Mouse (Mus musculus) forebrain, postnatal 0 days (tissue): ENCODE measurements around the gene Unc119. TPM values are rescaled to one million over a fixed set of nuclear protein-coding genes. Genes with fewer than 3 reads are reported as not detected.
A peak's percentile ranks its signal among the peaks of the same experiment; 100 is the strongest.

Experiments
- ATAC-seq: fragments of 200-750 bp; cut with Nextera tagmentation; 2 replicates; pipeline ENCODE4 v1.8.0; 2017; ENCODE audit warnings: mild to moderate bottlenecking, moderate library complexity
- DNase-seq: peaks from one replicate; pipeline ENCODE4 v3.0.0-alpha.2; 2015
- H3K27ac ChIP-seq: fragments of 300-500 bp; sonication (generic); 2 replicates; pipeline ENCODE4 v1.5.1; 2014; ENCODE audit warnings: low read depth, mild to moderate bottlenecking, antibody characterized with exemption, low read length, moderate library complexity, mixed read lengths
- H3K27me3 ChIP-seq: fragments of 300-500 bp; sonication (generic); 2 replicates; pipeline ENCODE4 v1.6.1; 2014; ENCODE audit warnings: mild to moderate bottlenecking, low read length, mixed read lengths; ENCODE audit not compliant: insufficient read depth
- H3K36me3 ChIP-seq: fragments of 300-500 bp; sonication (generic); 2 replicates; pipeline ENCODE4 v1.6.1; 2014; ENCODE audit warnings: mild to moderate bottlenecking, moderate library complexity; ENCODE audit not compliant: insufficient read depth
- H3K4me1 ChIP-seq: fragments of 300-500 bp; sonication (generic); 2 replicates; pipeline ENCODE4 v1.6.1; 2014; ENCODE audit warnings: antibody characterized with exemption; ENCODE audit not compliant: insufficient read depth
- H3K4me2 ChIP-seq: fragments of 300-500 bp; sonication (generic); 2 replicates; pipeline ENCODE4 v1.6.1; 2014; ENCODE audit warnings: low read depth, mild to moderate bottlenecking, moderate library complexity
- H3K4me3 ChIP-seq: fragments of 300-500 bp; sonication (generic); 2 replicates; pipeline ENCODE4 v1.5.1; 2014; ENCODE audit warnings: low read depth, low read length, mixed read lengths
- H3K9ac ChIP-seq: fragments of 300-500 bp; sonication (generic); 2 replicates; pipeline ENCODE4 v1.6.1; 2014; ENCODE audit warnings: mild to moderate bottlenecking
- H3K9me3 ChIP-seq: fragments of 300-500 bp; sonication (generic); 2 replicates; pipeline ENCODE4 v1.6.1; 2016; ENCODE audit warnings: low read length
- CTCF ChIP-seq: sonication (generic); IDR thresholded peaks from 2 replicates; pipeline ENCODE4 v1.5.1; 2016; ENCODE audit warnings: antibody characterized with exemption, control low read depth, low read depth
- WGBS: fragments of 180-500 bp; shearing (Covaris S2); extraction: QIAGEN DNeasy Blood & Tissue Kit; methylation state at CpG from one replicate; pipeline ENCODE4 v1.1.7; 2014; 5-methylcytosine and 5-hydroxymethylcytosine counted together
- polyA plus RNA-seq: library from polyadenylated mRNA; unstranded; fragments of >200 nt; fragmentation: Nextera tagmentation; extraction: Ambion mirVana; gene quantifications from 2 replicates; pipeline ENCODE4 v1.2.1, GENCODE M21; 2015
- total RNA-seq: library from RNA; depleted of rRNA; stranded (reverse); fragments of >200 nt; gene quantifications from 2 replicates; pipeline ENCODE4 v1.2.3, GENCODE M21; 2014; rRNA removed

Unc119 gene
- 86.5 and 99.7 TPM in 2 replicates for total RNA-seq
- 72.2 and 72.5 TPM in 2 replicates for polyA plus RNA-seq

DNA sequence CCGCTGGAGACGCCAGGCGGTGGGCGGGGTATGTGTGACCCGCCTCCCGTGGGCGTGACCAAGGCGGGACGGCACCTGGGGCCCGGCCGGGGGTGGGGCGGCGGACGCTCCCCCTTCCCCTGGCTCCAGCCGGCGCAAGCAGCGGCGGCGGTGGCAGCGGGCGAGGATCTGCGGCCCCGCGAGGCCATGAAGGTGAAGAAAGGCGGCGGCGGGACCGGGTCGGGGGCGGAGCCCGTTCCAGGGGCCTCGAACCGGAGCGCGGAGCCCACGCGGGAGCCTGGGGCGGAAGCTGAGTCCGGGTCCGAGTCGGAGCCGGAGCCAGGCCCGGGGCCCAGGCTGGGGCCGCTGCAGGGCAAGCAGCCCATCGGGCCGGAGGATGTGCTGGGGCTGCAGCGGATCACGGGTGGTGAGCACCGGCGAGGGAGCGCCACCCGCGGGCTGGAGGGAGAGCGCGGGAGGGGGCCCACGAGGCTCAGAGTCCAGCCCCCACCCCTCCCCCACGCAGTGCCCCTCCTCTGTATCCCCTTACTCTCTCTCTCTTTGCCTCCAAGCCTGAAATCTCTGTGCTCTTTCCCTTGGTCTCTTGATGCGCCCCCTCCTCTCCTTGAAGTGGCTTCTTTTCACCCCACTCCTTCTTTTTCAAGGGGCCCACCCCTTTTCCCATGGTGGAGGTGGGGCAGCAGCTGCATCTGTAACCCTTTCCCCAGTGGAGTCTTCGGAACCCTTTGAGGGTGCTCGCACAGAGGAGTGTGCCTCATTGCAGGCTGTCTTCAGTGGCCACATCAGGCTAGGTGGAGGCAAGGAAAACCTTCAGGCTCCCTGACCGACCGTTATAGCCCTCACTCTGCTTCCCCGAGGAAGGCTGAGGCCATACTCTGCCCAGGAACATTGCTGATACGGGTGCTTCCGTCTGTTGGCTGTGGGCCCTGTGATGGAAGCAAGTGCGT lies at the start of gene Unc119:
Gene Unc119, plus strand, starts transcription at position 102 of the 947 bp plus-strand sequence.
- WGBS, result 1% methylated on average over 57 of the region's 66 CpGs
- Histone ChIP-seq H3K4me1 (no peaks in the 10 kb centered on the region), H3K9me3 (no peaks in the 10 kb centered on the region), H3K27ac (peak within 1 kb of the TSS; percentile 85), H3K4me3 (peak within 1 kb of the TSS; percentile 83), H3K9ac (peak within 1 kb of the TSS; percentile 92), H3K36me3 (peaks cover 24% of the 10 kb centered on the region), H3K4me2 (peak within 1 kb of the TSS; percentile 63), H3K27me3 (no peaks in the 10 kb centered on the region)
- TF ChIP-seq CTCF, result no peak
- ATAC-seq, result peak; percentile 86
- peak; percentile 84 for DNase-seq

DNA sequence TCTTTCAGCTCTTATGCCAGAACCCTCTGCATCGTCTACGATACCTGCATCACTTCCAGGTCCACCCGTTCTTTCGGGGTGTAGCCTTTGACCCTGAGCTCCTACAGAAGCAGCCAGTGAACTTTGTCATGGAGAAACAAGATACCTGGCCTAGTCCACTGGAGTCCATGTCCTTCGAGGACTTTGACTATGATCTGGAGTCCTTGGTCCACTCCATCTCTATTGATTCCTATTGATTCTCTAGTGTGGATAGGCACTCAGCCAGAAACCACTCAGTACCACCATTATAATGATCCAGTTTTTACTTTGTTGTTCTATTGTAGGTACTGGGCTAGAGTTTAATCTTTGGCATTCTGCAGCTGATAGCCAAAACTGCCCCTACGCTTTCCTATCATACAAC lies 48.7 kb upstream of the Unc119 start:
- no peak for TF ChIP-seq CTCF
- Histone ChIP-seq H3K27ac (no peak overlapping the region), H3K4me2 (no peak overlapping the region), H3K36me3 (peaks cover 32% of the 10 kb centered on the region), H3K4me1 (no peaks in the 10 kb centered on the region), H3K9me3 (no peaks in the 10 kb centered on the region), H3K4me3 (no peak overlapping the region), H3K9ac (no peak overlapping the region), H3K27me3 (no peaks in the 10 kb centered on the region)
- no peak for ATAC-seq
- DNase-seq, result no peak
- 92% methylated on average over 6 of the region's 6 CpGs for WGBS

DNA sequence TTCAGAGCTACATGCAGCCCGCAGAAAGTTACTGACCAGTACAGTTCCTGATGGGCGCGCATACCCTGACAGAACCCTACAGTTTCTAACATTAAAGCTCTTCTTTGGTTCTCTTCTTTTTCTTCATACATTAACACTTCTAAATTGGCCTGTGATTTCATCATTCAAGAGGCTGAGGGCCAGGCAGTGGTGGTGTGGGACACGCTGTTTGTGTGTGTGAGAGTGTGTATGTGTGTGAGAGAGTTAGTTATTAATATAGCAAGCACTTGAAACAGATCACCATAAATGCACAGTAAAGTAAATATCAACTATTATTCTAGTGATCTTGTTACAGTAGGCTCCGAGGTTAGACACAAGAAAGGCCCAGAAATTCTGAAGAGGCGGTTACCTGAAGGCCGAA lies 42.4 kb upstream of the Unc119 start:
- Histone ChIP-seq H3K9me3 (no peaks in the 10 kb centered on the region), H3K27me3 (no peaks in the 10 kb centered on the region), H3K27ac (no peak overlapping the region), H3K36me3 (no peaks in the 10 kb centered on the region), H3K4me3 (peak overlapping the region; percentile 62), H3K4me1 (no peaks in the 10 kb centered on the region; the same call in 1 of the 2 replicates), H3K4me2 (peak overlapping the region; percentile 100), H3K9ac (peak overlapping the region; percentile 23; the same call in 1 of the 2 replicates)
- DNase-seq (no peak), ATAC-seq (peak; percentile 10; the same call in 1 of the 2 replicates)
- WGBS, result 60% methylated on average over 7 of the region's 7 CpGs
- no peak for TF ChIP-seq CTCF

DNA sequence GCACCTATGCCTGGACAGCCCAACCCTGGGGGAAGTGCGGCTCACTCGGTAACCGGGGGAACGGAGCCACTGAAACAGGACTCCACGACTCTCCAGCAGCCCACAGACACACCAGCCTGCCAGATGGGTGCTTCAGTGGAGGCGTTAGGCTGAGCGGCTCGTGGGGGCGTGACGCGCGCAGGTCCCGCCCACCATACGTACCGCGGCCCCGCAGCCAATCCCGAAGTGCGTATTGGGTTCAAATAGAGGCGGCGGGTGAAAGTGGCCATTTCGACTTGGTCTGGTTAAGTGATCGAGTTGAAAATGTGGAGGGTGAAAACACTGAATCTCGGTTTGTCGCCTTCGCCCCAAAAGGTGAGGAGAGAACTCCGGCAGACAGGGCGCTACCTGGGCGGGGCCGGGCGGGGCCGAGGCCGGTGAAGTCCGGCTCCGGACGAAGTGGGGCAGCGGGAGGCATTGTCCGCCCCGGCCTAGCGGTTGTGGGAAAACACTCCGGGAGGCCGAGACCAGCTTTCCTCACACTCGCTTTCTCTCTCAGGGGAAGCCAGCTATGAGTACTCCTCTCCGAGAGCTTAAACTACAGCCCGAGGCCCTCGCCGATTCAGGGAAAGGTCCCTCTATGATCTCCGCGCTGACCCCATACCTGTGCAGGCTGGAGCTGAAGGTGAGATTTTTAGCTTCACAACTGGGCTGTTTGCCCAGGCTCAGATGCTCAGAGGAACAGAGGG lies 41.8 kb upstream of the Unc119 start, which contains the start of gene Spag5:
Gene Spag5, plus strand, starts transcription at position 173 of the 728 bp plus-strand sequence.
- H3K36me3 ChIP-seq, result no peaks in the 10 kb centered on the region
- H3K27ac ChIP-seq, result no peak within 1 kb of the TSS
- 1% methylated on average over 49 of the region's 49 CpGs for WGBS
- ATAC-seq (peak; percentile 100), DNase-seq (peak; percentile 91)
- H3K4me2 ChIP-seq, result peak within 1 kb of the TSS; percentile 100
- H3K9ac ChIP-seq, result peak within 1 kb of the TSS; percentile 47
- H3K9me3 ChIP-seq, result no peaks in the 10 kb centered on the region
- H3K4me3 ChIP-seq, result peak within 1 kb of the TSS; percentile 62
- H3K4me1 ChIP-seq, result no peaks in the 10 kb centered on the region; the same call in 1 of the 2 replicates
- TF ChIP-seq CTCF, result no peak
- H3K27me3 ChIP-seq, result no peaks in the 10 kb centered on the region

DNA sequence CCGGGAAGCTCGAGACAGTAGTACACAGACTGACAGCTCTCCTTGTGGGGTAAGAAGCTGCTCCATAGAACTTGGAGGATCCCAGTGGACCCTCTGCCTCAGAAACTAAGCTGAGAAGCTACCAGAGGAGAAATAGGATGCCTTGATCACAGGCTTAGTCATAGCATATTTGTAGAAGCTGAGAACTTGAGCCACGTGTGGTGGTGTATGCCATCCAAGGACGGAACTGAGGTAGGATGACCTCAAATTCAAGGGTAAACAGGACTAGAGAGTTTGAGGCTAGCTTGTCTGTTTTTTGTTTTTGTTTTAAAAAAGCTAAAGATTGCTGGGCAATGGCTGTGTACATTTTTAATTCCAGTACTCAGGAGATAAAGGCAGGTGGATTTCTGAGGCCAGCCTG lies 38.0 kb upstream of the Unc119 start:
- TF ChIP-seq CTCF, result no peak
- Histone ChIP-seq H3K9ac (no peak overlapping the region), H3K4me2 (no peak overlapping the region), H3K4me3 (no peak overlapping the region), H3K36me3 (no peaks in the 10 kb centered on the region), H3K4me1 (no peaks in the 10 kb centered on the region; the same call in 1 of the 2 replicates), H3K9me3 (no peaks in the 10 kb centered on the region), H3K27me3 (no peaks in the 10 kb centered on the region), H3K27ac (no peak overlapping the region)
- 95% methylated on average over 4 of the region's 4 CpGs for WGBS
- no peak for DNase-seq
- no peak for ATAC-seq

DNA sequence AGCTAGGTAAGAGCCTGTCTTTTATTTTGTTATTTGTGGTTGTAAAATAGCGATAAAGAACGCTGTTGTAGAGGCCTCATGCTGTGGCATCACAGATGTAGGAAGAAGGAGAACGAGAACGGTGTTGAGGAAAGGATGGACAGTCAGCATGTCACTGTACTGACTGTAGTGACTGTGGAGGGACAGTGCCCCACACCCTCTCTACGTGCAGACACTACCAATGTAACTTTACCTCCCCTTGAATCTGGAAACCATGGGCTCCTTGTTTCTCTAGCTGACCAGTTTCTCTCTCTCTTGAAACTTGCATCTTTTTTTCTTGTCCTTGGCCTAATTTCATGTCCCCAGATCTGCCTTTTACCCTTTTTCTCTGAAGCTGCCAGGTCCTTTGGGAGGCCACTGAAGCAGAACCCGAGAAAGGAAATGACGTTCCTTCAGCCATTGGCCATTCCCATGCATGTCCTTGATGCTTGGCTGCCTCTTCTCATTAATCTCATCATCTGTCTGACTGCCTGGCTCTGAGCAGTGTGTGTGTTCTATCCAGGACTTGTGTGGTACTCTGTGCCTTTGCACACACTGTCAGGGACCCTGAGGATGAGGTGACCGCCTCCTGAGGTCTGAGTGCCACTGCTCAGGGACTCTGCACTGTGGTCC lies 32.3 kb upstream of the Unc119 start:
- Histone ChIP-seq H3K27ac (no peak overlapping the region), H3K9me3 (no peaks in the 10 kb centered on the region), H3K4me2 (no peak overlapping the region), H3K4me3 (no peak overlapping the region), H3K9ac (no peak overlapping the region), H3K4me1 (no peaks in the 10 kb centered on the region), H3K36me3 (no peaks in the 10 kb centered on the region), H3K27me3 (no peaks in the 10 kb centered on the region)
- no peak for DNase-seq
- 84% methylated on average over 8 of the region's 8 CpGs for WGBS
- TF ChIP-seq CTCF, result no peak
- ATAC-seq, result no peak
